Comparison of ENCODE assay signal across 20 mouse cellular contexts in genomic region chr12:16083176-16083575, GRCm38 (mm10).
"Had no signal": no experiment of that assay in that cellular context is flagged by ENCODE, and none has a peak within 500 bp of the region (broad histone marks: within the 10 kb centered on the region; RNA-seq: fewer than 3 reads in every experiment).

No protein-coding gene starts in this region.

- DNase-seq: lung, adult 18-20 months; lung, embryonic 14.5 days; lung, postnatal 10 days; lung, postnatal 4 days; midbrain, embryonic 14.5 days; right cerebral cortex, adult 18-20 months; right cerebral cortex, postnatal 25 days; right cerebral cortex, postnatal 4 days; thymus, adult 2 months; thymus, postnatal 25 days; thymus, postnatal 4 days had no signal

- H3K4me3 ChIP-seq: midbrain, embryonic 10.5 days; midbrain, embryonic 12.5 days; myocyte; neural tube, embryonic 13.5 days; neural tube, embryonic 15.5 days; stomach, embryonic 15.5 days had no signal

- H3K9ac ChIP-seq: liver, embryonic 14.5 days; lung, embryonic 14.5 days; midbrain, embryonic 12.5 days; neural tube, embryonic 13.5 days; neural tube, embryonic 15.5 days; stomach, embryonic 15.5 days had no signal

- H3K27ac ChIP-seq: liver, embryonic 14.5 days; midbrain, embryonic 10.5 days; midbrain, embryonic 12.5 days; neural tube, embryonic 13.5 days; neural tube, embryonic 15.5 days; stomach, embryonic 15.5 days; stomach, postnatal 0 days had no signal

- H3K4me1 ChIP-seq: midbrain, embryonic 10.5 days; midbrain, embryonic 12.5 days; neural tube, embryonic 13.5 days; neural tube, embryonic 15.5 days; stomach, embryonic 15.5 days had no signal

- ATAC-seq: midbrain, embryonic 16.5 days had no signal

- H3K36me3 ChIP-seq: midbrain, embryonic 10.5 days; midbrain, embryonic 12.5 days; neural tube, embryonic 13.5 days; neural tube, embryonic 15.5 days; stomach, embryonic 15.5 days had no signal

- H3K9me3 ChIP-seq: midbrain, embryonic 10.5 days; midbrain, embryonic 12.5 days; neural tube, embryonic 13.5 days; neural tube, embryonic 15.5 days; stomach, embryonic 15.5 days had no signal

- H3K4me2 ChIP-seq: lung, embryonic 14.5 days; midbrain, embryonic 12.5 days; neural tube, embryonic 13.5 days; neural tube, embryonic 15.5 days; stomach, embryonic 15.5 days had no signal

- H3K27me3 ChIP-seq: midbrain, embryonic 12.5 days; neural tube, embryonic 13.5 days; neural tube, embryonic 15.5 days; stomach, embryonic 15.5 days had no signal
